Comparison of ENCODE assay signal across 9 mouse cellular contexts in the genomic region with DNA sequence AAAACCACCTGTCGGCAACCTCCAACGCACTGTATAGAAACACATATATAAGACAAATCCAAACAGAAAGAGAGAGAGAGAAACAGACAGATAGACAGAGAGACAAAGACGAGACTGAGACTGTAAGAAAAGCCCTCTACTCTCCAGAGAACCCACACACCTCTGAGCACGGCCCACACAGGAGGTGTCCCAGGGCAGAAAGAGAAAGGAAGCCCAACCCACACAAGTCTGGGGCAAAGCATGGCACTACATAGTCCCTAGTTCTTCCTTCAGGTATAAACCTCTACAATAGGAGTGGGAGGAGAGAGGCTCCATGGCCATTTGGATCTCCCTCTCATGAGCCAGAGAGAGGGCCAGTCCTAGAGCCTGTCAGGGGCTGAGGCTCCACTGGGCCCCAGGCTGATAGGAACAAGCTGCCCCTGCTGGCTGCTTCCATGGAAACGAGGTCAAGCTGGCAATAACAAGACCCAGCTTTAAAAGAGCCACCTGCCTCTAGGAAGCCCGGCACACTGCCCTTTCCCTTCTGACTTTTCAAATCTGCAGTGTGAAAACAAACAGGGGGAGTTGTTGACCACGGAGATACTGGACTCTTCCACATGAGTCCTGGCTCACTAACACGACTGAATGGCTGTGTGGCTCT.
A peak's percentile ranks its signal among the peaks of the same experiment; 100 is the strongest.
DNase-seq lines count a peak whose midpoint lies in the region; ATAC-seq and TF ChIP-seq lines count a peak whose summit lies in the region.
"Had no signal": no experiment of that assay in that cellular context is flagged by ENCODE, and none has a peak within 500 bp of the region (broad histone marks: within the 10 kb centered on the region; RNA-seq: fewer than 3 reads in every experiment).

No protein-coding gene starts in this region.

- no peak for TF ChIP-seq CTCF in cerebellum, adult 2 months (IDR thresholded peaks at IDR 0.05; ENCODE audit: borderline replicate concordance, insufficient read depth, low read depth, low read length)
- TF ChIP-seq CTCF in liver, adult 2 months (IDR thresholded peaks at IDR 0.05; ENCODE audit: low read depth, low read length): no peak

- intact Hi-C loops in left cerebral cortex, postnatal 25 days (cut with DNase I): no loop called here

- 24% methylated on average over 7 of the region's 8 CpGs for WGBS in cerebellum, adult 2 months
- WGBS in hindbrain, embryonic 16.5 days: 16% methylated on average over 6 of the region's 8 CpGs
- WGBS in liver, adult 2 months: 35% methylated on average over 6 of the region's 8 CpGs

- no peak overlapping the region for H3K4me3 ChIP-seq in cerebellum, adult 2 months (replicated peaks; ENCODE audit: insufficient read depth, low read depth, low read length)
- no peak overlapping the region for H3K4me3 ChIP-seq in hindbrain, embryonic 16.5 days (ENCODE audit: low read length)
- H3K4me3 ChIP-seq in liver, adult 2 months (ENCODE audit: insufficient read depth, low read depth, low read length): no peak overlapping the region
- H3K4me3 ChIP-seq: liver, embryonic 15.5 days had no signal

- peaks cover 59% of the 10 kb centered on the region for H3K4me1 ChIP-seq in cerebellum, adult 2 months (ENCODE audit: control insufficient read depth, insufficient read depth, low read length)
- H3K4me1 ChIP-seq in hindbrain, embryonic 16.5 days (ENCODE audit: control insufficient read depth, insufficient read depth, low read depth, low read length): peaks cover 26% of the 10 kb centered on the region
- H3K4me1 ChIP-seq in liver, adult 2 months (ENCODE audit: control insufficient read depth, insufficient read depth, low read length): peaks cover 18% of the 10 kb centered on the region

- DNase-seq in R1 (ENCODE audit: low read depth, low spot score): peak; percentile 26
- DNase-seq in cerebellum, adult 2 months: peak; percentile 78 to 87
- peak; percentile 47 to 58 for DNase-seq in gastrocnemius, adult 8-10 months (ENCODE audit: low spot score in 2 of 2)
- peak; percentile 34 for DNase-seq in liver, adult 2 months (ENCODE audit: extremely low read depth, low read depth, low spot score)
- DNase-seq in natural killer cell, adult 2 months (ENCODE audit: low spot score in 2 of 2): peak; percentile 20 to 40
- no peak for DNase-seq in frontal cortex, postnatal 36 days (ENCODE audit: low spot score in 2 of 2)
- DNase-seq in left cerebral cortex, postnatal 25 days (ENCODE audit: low spot score in 2 of 2): no peak

- no peak for TF ChIP-seq POLR2A in cerebellum, adult 2 months (IDR thresholded peaks at IDR 0.05; ENCODE audit: borderline replicate concordance, insufficient read depth, low read length)
- no peak for TF ChIP-seq POLR2A in liver, adult 2 months (IDR thresholded peaks at IDR 0.05; ENCODE audit: extremely low read depth, insufficient read depth, low read length)

- ATAC-seq in hindbrain, embryonic 16.5 days: peak; percentile 74

- H3K79me2 ChIP-seq in liver, adult 2 months (ENCODE audit: control insufficient read depth, insufficient read depth, low read length): peaks cover 5% of the 10 kb centered on the region; the same call in 1 of the 2 replicates

- H3K4me2 ChIP-seq in hindbrain, embryonic 16.5 days (ENCODE audit: low read length): no peak overlapping the region
- H3K4me2 ChIP-seq: liver, embryonic 15.5 days had no signal

- H3K27ac ChIP-seq in cerebellum, adult 2 months (ENCODE audit: insufficient read depth, low read length): peak overlapping the region; percentile 63
- H3K27ac ChIP-seq in hindbrain, embryonic 16.5 days (ENCODE audit: low read depth, low read length): no peak overlapping the region
- H3K27ac ChIP-seq in liver, adult 2 months (replicated peaks; ENCODE audit: insufficient read depth, low read depth, low read length): no peak overlapping the region
- H3K27ac ChIP-seq: liver, embryonic 15.5 days had no signal

- no peaks in the 10 kb centered on the region for H3K36me3 ChIP-seq in hindbrain, embryonic 16.5 days (ENCODE audit: control insufficient read depth, insufficient read depth, low read length)
- H3K36me3 ChIP-seq in liver, adult 2 months (ENCODE audit: control insufficient read depth, insufficient read depth, low read length): no peaks in the 10 kb centered on the region
- H3K36me3 ChIP-seq: liver, embryonic 15.5 days had no signal

- no peaks in the 10 kb centered on the region for H3K27me3 ChIP-seq in cerebellum, adult 2 months (ENCODE audit: control insufficient read depth, insufficient read depth, low read length)
- no peaks in the 10 kb centered on the region for H3K27me3 ChIP-seq in hindbrain, embryonic 16.5 days (replicated peaks; ENCODE audit: control insufficient read depth, insufficient read depth, low read length)
- no peaks in the 10 kb centered on the region for H3K27me3 ChIP-seq in liver, adult 2 months (ENCODE audit: control insufficient read depth, insufficient read depth, low read length)
- H3K27me3 ChIP-seq: liver, embryonic 15.5 days had no signal

- no peaks in the 10 kb centered on the region for H3K9me3 ChIP-seq in hindbrain, embryonic 16.5 days (ENCODE audit: control insufficient read depth, low read length)
- H3K9me3 ChIP-seq: liver, embryonic 15.5 days had no signal

- H3K9ac ChIP-seq in hindbrain, embryonic 16.5 days (ENCODE audit: low read depth, low read length): no peak overlapping the region
- H3K9ac ChIP-seq in liver, adult 2 months (ENCODE audit: low read depth, low read length): no peak overlapping the region
- H3K9ac ChIP-seq: liver, embryonic 15.5 days had no signal

Comparison
In these comparisons a context has a peak if more than half of its experiments do, and no peak if none do; other contexts are left out.
1. DNase-seq: peak in R1 (single experiment), cerebellum, adult 2 months (2 of 2), gastrocnemius, adult 8-10 months (2 of 2), liver, adult 2 months (single experiment) and natural killer cell, adult 2 months (2 of 2); none in frontal cortex, postnatal 36 days (0 of 2) and left cerebral cortex, postnatal 25 days (0 of 2).